Mouse (Mus musculus): ENCODE data around the gene Gm20388. TPM values are rescaled to one million over a fixed set of nuclear protein-coding genes. Genes with fewer than 3 reads are reported as not detected.
A peak's percentile ranks its signal among the peaks of the same experiment; 100 is the strongest.

The Gm20388 gene
- 54.5 and 59.3 TPM in 2 replicates for polyA plus RNA-seq (2012; rRNA removed)

DNA sequence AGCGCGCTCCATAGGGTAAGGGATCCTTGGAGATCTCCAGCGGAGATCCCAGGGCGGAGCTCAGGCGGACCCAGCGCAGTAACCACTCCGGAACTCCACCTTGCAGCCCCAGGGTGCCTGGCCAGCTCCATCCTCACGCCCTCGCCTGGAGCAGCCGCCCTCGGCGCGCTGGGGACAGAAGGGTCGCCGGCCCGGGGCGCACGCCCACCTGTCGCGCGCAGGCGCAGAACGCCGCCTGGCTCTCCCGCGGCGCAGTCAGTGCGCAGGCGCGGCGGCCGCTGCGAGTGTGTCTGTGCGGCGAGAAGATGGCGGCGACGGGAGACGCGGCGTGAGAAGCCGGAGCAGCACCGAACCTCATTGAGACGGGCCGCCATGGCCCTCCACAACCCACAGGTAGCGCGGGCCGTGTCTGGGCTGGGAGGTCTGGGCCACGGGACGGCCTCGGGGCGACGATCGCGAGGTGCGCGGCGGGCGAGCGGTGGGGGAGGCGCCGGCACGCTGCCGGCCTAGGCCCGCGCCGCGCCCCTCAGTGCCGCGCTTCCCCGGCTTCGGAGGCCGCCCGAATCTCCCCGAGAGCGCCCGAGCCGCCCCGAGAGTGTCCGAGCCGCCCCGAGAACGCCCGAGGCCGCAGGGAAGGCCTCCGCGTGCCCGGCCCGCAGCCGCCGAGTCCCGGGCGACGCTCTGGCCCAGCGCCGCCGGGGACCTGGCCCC, at the start of gene Gm20388:
Gm20388 (plus strand) TSS at position 295 of the 711 bp plus-strand sequence.
- peak; percentile 95 for DNase-seq (ENCODE audit: low read depth)
- TF ChIP-seq POLR2A (IDR thresholded peaks at IDR 0.05; ENCODE audit: borderline replicate concordance, extremely low read depth, insufficient read depth, insufficient read length, poor library complexity, severe bottlenecking) = peak; percentile 94
- TF ChIP-seq CTCF (IDR thresholded peaks at IDR 0.05; ENCODE audit: borderline replicate concordance, extremely low read depth, insufficient read depth, insufficient read length) = no peak

DNA sequence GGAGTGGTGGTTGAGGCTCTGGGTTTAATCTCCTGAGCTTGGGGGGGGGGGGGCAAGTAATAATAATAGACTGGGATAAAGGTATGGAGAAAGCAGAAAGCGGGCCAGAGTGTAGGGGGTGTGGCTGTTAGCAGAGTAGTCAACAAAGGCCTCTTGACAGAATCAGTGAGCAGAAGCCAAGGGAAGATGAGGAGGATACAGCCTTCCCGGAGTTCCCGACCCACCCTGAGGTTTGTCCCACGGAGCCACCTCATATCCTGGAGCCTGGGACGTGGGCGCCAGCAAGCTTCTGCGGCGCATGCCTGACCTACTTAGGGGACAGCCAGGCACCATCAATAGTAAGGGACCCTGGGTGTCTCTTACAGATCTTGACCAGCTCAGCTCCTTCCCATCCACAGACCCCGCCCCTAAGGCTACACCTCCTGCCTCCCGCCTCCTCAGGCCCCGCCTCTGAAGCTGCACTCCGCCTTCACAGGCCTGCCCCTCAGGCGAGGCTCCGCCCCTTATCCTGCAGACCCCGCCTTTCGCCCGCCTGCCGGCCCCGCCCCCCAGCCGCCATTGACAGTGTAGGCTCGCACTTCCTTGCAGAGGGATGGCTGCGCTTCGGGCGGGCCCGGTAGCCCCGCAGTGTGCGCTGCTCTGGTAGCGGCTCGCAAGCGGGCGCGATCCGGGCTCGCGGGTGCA, 48.8 kb upstream of the Gm20388 start, which contains the start of gene Klhl36:
Klhl36 (plus strand) TSS at position 561 of the 684 bp plus-strand sequence.
- DNase-seq (ENCODE audit: low read depth) = peak; percentile 97
- TF ChIP-seq POLR2A (IDR thresholded peaks at IDR 0.05; ENCODE audit: borderline replicate concordance, extremely low read depth, insufficient read depth, insufficient read length, poor library complexity, severe bottlenecking) (peak; percentile 56), CTCF (IDR thresholded peaks at IDR 0.05; ENCODE audit: borderline replicate concordance, extremely low read depth, insufficient read depth, insufficient read length) (no peak)

DNA sequence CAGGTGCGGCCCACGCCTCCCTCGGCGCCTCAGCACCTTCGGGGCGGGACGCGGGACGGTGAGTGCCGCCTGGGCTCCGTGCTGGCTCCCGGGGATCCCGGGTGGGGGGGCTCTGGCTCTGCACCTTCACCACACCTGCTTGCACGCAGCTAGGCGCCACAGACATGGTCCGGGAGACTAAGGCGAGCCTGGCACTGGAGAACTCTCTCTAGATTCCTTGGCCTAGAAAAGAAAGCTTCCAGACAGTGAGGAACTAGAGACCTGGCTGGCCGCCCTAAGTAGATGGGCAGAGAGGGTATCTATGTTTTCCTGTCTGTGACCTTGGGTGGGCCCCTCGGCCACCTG, 48.3 kb upstream of the Gm20388 start:
- DNase-seq (ENCODE audit: low read depth) = no peak
- TF ChIP-seq POLR2A (IDR thresholded peaks at IDR 0.05; ENCODE audit: borderline replicate concordance, extremely low read depth, insufficient read depth, insufficient read length, poor library complexity, severe bottlenecking) = no peak
- no peak for TF ChIP-seq CTCF (IDR thresholded peaks at IDR 0.05; ENCODE audit: borderline replicate concordance, extremely low read depth, insufficient read depth, insufficient read length)

DNA sequence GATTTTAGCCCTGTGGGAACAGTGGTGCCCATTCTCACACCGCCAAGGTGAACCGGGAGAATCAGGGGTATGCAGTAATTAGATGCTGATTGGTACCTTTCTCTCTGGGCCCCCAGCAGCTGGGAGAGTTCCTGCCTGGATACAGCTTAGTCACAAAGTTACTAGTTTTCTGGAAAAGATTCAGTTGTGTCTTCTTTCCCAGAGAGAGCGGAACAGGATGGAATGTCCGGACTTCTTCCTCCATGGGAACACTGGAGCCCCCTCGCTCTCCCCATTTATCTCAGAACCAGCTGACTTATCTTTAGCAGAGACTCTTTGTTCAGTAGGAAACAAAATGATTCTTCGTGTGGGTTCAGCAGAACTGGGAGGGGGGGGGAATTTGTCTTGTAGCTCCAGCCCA, 47.9 kb upstream of the Gm20388 start:
- peak; percentile 32 for DNase-seq (ENCODE audit: low read depth)
- no peak for TF ChIP-seq POLR2A (IDR thresholded peaks at IDR 0.05; ENCODE audit: borderline replicate concordance, extremely low read depth, insufficient read depth, insufficient read length, poor library complexity, severe bottlenecking)
- TF ChIP-seq CTCF (IDR thresholded peaks at IDR 0.05; ENCODE audit: borderline replicate concordance, extremely low read depth, insufficient read depth, insufficient read length) = no peak

DNA sequence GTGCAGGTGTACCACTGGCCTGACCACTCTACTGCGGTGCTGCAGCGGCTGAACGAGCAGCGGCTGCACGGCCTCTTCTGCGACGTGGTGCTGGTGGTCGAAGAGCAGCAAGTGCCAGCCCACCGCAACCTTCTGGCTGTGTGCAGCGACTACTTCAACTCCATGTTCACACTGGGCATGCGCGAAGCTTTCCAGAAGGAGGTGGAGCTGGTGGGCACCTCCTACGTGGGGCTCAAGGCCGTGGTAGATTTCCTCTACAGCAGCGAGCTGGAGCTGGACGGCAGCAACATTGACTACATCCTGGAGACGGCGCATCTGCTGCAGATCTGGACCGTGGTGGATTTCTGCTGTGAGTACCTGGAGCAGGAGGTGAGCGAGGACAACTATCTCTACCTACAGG, 41.0 kb upstream of the Gm20388 start:
- TF ChIP-seq POLR2A (IDR thresholded peaks at IDR 0.05; ENCODE audit: borderline replicate concordance, extremely low read depth, insufficient read depth, insufficient read length, poor library complexity, severe bottlenecking) (no peak), CTCF (IDR thresholded peaks at IDR 0.05; ENCODE audit: borderline replicate concordance, extremely low read depth, insufficient read depth, insufficient read length) (no peak)
- DNase-seq (ENCODE audit: low read depth) = no peak

DNA sequence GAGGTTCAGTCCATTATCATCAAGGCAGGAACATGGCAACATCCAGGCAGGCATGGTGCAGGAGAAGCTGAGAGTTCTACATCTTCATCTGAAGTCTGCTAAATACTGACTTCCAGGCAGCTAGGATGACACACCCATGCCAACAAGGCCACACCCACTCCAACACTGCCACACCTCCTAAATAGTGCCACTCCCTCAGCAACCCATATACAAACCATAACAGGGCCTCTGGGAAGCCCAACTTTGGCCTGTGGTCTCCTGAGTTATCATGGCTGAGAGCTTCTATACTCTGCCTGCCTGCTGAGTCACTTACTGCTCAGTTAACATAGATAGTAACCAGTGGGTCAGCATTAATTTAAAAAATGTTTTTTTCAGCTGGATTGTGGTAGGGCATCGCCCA, 37.5 kb upstream of the Gm20388 start:
- DNase-seq (ENCODE audit: low read depth) = no peak
- TF ChIP-seq POLR2A (IDR thresholded peaks at IDR 0.05; ENCODE audit: borderline replicate concordance, extremely low read depth, insufficient read depth, insufficient read length, poor library complexity, severe bottlenecking) = no peak
- no peak for TF ChIP-seq CTCF (IDR thresholded peaks at IDR 0.05; ENCODE audit: borderline replicate concordance, extremely low read depth, insufficient read depth, insufficient read length)

DNA sequence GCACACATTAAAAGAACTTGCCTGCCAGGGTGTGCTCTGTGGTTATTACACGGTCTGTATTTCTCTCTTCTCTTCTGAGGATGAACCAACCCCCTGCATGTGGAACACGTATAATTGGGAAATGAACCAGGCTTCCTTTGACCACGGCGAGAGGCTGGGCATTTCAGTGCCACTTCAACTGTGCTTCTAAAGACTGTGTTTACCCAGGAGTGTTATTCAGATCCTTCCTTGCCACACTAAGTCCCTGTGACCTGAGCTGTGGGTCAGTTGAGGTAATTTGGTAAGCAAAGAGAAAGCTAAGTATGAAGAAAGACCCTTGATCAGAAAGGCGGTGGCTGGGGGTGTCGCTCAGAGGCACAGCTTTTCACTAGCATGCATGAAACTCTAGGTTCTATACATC, 29.3 kb upstream of the Gm20388 start:
- no peak for DNase-seq (ENCODE audit: low read depth)
- TF ChIP-seq POLR2A (IDR thresholded peaks at IDR 0.05; ENCODE audit: borderline replicate concordance, extremely low read depth, insufficient read depth, insufficient read length, poor library complexity, severe bottlenecking) (no peak), CTCF (IDR thresholded peaks at IDR 0.05; ENCODE audit: borderline replicate concordance, extremely low read depth, insufficient read depth, insufficient read length) (no peak)

DNA sequence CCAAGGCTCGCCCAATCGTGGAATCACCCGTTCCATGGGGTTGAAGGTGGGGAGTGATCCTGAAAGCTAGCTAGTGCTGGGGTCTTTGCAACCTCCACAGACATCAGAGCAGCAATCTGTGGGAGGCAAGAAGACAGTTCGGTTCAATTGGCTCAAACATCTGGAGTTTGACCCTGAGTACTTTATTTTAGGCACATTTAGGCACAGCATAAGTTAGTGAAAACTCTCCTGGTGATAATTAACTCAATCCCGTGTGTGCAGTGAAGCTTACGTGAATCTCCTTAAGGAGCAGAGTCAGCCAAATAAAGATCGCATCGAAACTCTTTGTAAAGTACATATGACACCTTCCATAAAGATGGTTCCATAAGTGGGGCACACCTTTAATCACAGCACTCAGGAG, 28.7 kb upstream of the Gm20388 start:
- no peak for TF ChIP-seq CTCF (IDR thresholded peaks at IDR 0.05; ENCODE audit: borderline replicate concordance, extremely low read depth, insufficient read depth, insufficient read length)
- TF ChIP-seq POLR2A (IDR thresholded peaks at IDR 0.05; ENCODE audit: borderline replicate concordance, extremely low read depth, insufficient read depth, insufficient read length, poor library complexity, severe bottlenecking) = no peak
- DNase-seq (ENCODE audit: low read depth) = no peak

DNA sequence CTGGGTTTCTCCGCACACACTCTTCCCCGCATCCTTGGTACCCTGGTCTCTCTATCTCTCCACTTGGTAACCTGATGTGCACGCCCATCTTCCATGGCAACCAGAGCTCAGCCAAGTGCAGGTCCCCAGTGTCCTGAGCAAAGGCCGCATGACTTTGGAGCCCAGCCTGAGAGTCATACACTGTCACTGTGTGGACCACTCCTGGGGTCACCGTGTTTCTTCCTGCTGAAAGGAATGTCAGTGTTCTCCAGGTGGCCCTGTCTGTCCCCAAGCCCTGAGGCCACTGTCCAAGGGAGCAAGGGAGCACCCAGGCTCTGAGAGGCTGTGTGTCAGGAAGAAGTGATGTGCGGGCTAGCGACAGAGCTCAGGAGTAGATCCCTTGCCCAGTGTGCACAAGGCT, 27.4 kb upstream of the Gm20388 start:
- no peak for DNase-seq (ENCODE audit: low read depth)
- no peak for TF ChIP-seq POLR2A (IDR thresholded peaks at IDR 0.05; ENCODE audit: borderline replicate concordance, extremely low read depth, insufficient read depth, insufficient read length, poor library complexity, severe bottlenecking)
- no peak for TF ChIP-seq CTCF (IDR thresholded peaks at IDR 0.05; ENCODE audit: borderline replicate concordance, extremely low read depth, insufficient read depth, insufficient read length)

DNA sequence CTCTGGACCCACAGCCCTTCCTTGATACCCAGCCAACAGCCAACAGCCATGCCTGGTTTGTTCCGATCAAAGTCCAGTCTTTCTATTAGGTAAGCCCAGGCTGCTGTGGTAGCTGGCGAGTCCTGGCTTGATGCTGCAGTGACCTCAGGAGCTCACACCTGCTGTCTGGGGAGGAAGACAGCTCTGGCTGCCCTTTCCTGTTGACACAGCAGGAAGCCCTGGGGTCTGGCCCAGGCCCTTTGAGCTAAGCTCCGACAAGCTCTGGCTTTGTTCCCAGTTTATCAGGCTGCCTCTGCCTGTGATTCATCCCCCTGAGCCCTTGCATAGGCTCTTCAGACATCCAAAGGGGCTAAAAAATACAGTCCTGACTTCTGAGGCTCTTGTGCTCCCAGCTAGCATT, 25.0 kb upstream of the Gm20388 start:
- TF ChIP-seq POLR2A (IDR thresholded peaks at IDR 0.05; ENCODE audit: borderline replicate concordance, extremely low read depth, insufficient read depth, insufficient read length, poor library complexity, severe bottlenecking) = no peak
- TF ChIP-seq CTCF (IDR thresholded peaks at IDR 0.05; ENCODE audit: borderline replicate concordance, extremely low read depth, insufficient read depth, insufficient read length) = no peak
- peak; percentile 80 for DNase-seq (ENCODE audit: low read depth)

DNA sequence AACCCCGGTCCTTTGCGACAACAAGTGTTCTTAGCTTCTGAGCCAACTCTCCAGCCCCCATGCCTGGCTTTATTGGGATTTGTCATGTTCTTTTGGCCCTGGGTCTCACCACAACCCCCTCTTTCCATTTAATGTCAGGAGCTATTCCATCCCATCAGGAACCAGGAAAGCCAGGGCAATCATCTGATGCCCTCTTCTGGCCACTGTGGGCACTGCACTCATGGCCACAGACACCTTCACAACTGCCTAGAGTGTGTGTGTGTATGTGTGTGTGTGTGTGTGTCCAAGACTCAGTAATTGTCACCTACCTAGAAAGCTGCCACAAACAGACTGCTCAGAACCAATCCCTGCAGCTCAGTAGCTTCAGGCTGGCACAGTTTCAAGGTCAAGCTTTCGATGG, 23.5 kb upstream of the Gm20388 start:
- TF ChIP-seq POLR2A (IDR thresholded peaks at IDR 0.05; ENCODE audit: borderline replicate concordance, extremely low read depth, insufficient read depth, insufficient read length, poor library complexity, severe bottlenecking) = no peak
- TF ChIP-seq CTCF (IDR thresholded peaks at IDR 0.05; ENCODE audit: borderline replicate concordance, extremely low read depth, insufficient read depth, insufficient read length) = peak; percentile 64
- no peak for DNase-seq (ENCODE audit: low read depth)

DNA sequence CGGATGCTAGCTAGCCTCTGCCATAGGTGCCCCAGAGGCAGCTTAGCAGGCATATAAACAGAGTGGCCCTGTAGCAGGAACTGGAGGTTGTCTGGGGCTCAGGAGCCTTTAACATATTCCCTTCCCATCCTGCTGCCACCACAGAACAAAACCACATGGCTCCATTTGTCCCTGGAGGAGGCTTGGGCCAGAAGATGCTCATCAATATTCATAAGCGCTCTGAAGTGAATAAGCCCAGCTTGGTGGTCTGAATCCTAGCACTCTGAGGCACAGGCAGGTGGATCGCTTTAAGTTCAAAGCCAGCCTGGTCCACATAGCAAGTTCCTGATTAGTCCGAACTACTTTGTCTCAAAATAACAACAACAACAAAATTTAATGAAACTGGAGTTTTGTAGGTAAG, 22.6 kb upstream of the Gm20388 start:
- peak; percentile 71 for DNase-seq (ENCODE audit: low read depth)
- TF ChIP-seq POLR2A (IDR thresholded peaks at IDR 0.05; ENCODE audit: borderline replicate concordance, extremely low read depth, insufficient read depth, insufficient read length, poor library complexity, severe bottlenecking) (no peak), CTCF (IDR thresholded peaks at IDR 0.05; ENCODE audit: borderline replicate concordance, extremely low read depth, insufficient read depth, insufficient read length) (no peak)

Measured in brain, embryonic 14.5 days (tissue).